Mouse (Mus musculus) ES-CJ7 (cell line): Measurements from ENCODE around the gene Ppm1h.
"Not testable (repeated sequence)": the region's sequence is repeated elsewhere in the genome, so short reads cannot be mapped to it uniquely, and the experiment has no call there.

Experiments used
- DNase-seq: peaks from one replicate; pipeline ENCODE4 v3.0.0; 2011; ENCODE audit warnings: low read depth, low spot score

Ppm1h gene

GRCm38 (mm10) chr10:122891461-122891860, 212.9 kb downstream of the Ppm1h start:
- DNase-seq, result no peak

- DNase-seq, result no peak
Observed at GRCm38 (mm10) chr10:122894555-122895069, 216.1 kb downstream of the Ppm1h start.

- DNase-seq, result peak; percentile 86
Observed at GRCm38 (mm10) chr10:122895121-122895770, 216.7 kb downstream of the Ppm1h start.

GRCm38 (mm10) chr10:122899971-122900370, 221.4 kb downstream of the Ppm1h start:
- DNase-seq, result no peak

DNA sequence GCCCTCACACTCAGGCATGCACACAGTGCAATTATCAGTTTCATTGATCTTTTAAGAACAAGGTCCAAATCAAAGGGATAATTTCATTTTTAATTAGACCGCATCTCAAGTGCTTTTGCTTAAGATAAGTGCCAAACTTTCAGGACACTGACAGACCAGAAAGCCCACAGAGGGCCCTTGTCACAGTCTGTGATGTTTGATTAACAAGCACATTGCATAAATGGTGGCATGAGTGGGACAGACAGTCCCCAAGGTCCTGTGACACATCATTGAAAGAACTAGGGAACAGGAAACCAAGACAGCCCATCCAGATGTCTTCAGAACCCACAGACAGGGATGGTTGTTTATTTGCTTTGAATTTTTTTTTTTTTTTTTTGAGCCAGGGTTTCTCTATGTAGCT, 221.9 kb downstream of the Ppm1h start:
- no peak for DNase-seq

GRCm38 (mm10) chr10:122901379-122901778, 222.8 kb downstream of the Ppm1h start:
- DNase-seq, result no peak

GRCm38 (mm10) chr10:122909406-122910032, 231.0 kb downstream of the Ppm1h start:
- DNase-seq, result peak; percentile 32

DNA sequence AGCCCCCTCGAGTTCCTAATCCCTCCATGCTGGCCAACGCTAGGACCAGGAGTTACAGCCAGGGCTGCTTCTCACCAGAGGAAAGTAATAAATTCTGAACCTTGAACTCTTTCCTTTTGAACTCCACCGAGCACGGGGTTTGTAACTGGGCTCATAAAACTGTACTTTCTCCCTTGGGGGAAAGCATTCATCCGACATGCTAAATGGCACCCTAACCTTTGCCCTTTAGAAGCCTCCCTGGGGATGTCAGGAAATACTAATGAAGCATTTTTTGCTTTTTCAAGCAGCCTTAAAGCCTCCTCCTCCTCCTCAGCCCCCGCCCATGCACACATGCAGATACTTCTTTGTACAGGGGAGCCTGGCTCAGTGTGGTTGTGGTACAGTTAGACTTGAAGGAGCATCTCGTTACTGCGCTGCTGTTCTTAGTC, 232.2 kb downstream of the Ppm1h start:
- DNase-seq, result no peak

DNA sequence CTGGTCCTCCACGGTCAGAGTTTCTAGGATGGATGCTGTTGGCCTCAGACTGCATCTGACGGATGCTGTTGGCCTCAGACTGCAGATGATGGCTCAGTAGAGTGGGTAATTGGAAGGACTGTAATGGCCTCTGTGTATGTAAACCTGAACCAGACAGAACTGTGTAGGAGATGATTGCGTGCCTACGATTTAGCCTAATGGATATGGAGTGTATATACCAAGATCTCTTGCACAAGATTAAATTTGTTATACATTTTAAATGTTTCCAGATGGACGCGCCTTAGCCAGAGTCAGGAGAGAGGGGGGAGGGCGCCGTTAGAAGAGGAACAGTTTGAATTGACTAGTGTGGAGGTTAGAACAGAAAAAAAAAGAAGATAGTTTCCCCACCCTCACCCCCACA, 233.1 kb downstream of the Ppm1h start:
- no peak for DNase-seq

DNA sequence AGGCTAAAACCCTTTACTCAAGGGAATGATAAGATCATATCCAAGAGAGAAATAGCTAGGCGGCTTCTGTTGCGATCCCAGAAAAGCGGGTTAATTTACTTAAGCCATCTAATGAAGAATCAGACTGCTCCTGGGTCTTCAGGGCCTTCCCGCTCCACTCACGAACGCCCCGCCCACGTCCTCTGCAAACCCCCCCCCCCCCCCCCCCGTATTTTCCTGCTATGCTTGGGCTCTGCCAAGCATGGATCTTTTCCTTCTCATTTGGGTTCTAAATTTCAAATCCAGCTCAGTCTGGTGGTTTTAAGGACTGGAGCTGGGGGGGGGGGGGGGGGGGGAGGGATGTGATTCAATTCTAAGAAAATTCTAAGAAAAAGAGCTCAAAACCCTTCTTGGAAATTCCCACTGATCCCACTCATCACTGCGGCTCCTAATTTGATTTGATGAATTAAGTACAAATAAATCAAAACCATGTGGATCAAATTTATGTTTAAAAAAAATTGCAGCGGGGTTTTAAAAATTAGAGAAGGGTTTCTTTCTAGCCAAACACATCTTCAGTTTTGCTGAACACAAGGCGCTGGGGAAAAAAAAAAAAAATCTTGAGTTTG, 233.6 kb downstream of the Ppm1h start:
- DNase-seq, result no peak

DNA sequence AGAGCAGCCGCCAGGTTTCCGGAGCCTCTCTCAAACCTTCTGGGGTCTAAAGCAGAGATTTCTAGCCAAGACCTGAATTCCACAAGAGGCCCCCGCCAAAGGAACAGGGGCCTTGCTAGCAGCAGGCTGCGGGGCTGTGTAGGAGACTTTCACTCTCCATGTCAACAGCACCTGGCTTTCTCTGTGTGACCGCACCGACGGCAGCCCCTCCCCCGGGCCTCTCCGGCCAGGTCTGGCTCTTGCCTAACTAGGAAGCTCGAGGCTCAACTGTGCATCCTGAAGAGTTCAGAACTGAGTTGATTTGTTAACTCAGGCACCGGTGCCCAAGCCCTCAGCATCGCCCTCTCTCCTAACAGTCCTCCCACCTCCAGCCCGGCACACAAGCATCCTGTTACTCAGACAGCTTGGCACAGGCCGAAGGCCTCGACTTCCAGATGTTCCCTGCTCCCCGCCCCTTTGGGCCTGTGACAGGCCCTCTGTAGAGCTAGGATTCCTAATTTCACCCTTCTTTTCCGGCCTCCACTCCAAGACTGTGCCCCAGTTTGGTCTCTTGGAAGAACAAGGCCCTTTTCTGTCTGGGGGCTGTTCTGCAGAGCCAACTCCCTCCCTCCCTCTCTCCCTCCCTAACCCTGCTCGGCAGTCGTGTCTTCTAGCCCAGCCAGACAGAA, 234.3 kb downstream of the Ppm1h start:
- peak; percentile 42 for DNase-seq

DNA sequence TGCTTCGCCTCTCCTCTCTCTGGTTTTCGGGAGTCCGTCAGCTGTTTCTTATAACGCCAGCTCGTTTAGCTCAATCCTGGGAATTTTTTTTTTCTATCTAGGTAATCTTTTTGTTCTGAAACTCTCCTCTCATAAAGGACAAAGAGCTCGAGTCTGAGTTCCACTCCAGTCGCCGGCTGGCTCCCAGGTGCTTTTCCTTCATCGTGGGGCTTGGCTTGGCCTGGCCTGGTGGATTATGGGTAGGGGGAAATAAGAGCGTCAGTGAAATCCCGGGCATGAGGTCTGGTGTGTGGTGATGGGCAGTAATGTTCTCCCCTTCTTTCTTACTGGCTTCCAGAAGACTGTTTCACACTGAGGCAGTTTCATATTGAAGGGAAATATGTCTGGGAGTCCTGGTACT, 234.8 kb downstream of the Ppm1h start:
- no peak for DNase-seq

DNA sequence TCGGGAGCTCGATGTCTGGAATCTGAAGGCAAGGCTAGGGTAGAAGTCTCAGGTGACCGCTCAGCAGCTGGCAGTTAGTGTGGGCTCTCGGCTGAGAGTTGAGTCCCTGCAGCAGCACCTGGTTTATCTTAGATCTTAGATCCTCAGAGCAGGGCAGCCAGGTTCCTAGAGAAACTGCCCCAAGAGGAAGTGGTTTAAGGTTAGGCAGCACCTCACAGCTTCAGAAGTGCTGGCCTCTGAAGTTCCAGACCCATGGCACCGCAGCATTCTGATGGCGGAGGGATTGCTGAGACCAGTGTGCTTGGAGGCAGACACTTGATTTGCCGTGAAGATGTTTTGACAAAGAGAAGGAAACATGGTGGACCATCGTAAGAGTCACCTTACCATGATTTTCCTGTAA, 237.3 kb downstream of the Ppm1h start:
- no peak for DNase-seq

- DNase-seq, result no peak
Observed at GRCm38 (mm10) chr10:122917648-122918324, 239.2 kb downstream of the Ppm1h start.

DNA sequence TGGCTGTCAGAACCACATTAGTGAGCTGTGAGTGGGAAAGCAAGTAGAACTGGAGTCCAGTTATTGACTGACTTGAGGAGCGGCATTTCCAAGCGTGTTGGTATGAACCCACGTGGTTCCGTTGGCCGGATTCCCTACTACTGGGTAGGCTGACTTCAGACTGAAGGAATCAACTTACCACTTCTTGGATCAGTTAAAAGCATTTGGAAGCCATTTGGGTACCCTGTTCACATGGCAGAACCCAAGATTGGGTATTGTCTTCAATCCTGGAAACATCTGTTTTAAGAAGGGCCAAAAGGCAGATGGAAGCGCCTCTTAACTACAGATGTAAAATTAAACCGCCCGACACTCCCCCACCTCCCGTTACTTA, 239.7 kb downstream of the Ppm1h start:
- DNase-seq, result no peak

DNA sequence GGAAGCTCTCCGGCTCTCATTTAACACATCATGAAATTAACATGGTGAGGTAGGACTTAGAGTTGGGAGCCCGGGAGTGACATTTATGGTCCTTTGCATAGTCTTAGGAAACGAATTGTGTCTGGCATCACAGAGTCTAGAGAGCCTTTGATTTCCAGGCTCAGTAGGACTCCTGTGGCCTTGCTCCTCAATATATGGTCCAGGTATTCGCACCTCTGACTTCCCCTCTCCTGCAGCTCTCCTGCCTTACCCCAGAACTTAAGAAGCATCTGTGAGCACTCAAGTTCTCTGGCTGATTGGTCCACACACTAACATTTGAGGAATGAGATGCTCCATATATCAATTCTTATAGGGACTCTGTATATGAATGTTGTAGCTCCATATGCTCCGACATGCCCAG, 240.2 kb downstream of the Ppm1h start:
- no peak for DNase-seq

- no peak for DNase-seq
Observed at GRCm38 (mm10) chr10:122919416-122919815, 240.9 kb downstream of the Ppm1h start.

DNA sequence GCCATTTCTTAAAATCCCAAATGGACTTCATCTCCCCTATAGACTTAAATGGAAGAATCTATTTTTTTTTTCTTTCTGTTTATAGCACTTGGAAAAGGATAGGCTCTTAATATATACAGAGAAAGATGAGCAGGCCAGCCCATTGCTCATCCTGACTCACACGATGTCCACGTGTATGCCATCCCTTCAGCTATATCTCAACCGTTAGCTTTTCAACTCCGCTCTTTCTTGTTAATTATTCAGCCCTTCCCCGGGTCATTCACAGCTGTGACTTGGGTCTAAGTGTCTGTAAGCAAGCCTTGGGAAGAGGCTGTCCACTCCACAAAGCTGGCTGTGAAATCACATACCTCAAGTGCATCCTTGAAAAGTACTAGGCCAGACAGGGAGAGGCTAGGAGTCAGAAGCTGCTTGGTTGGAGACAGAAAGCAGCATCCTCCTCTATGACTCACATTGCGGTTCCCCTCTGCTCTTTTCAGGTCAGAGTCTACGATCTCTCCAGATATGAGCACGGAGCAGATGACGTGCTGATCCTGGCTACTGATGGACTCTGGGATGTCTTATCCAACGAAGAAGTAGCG, 241.7 kb downstream of the Ppm1h start:
- no peak for DNase-seq

GRCm38 (mm10) chr10:122922226-122922625, 243.7 kb downstream of the Ppm1h start:
- DNase-seq, result peak; percentile 21

GRCm38 (mm10) chr10:122924571-122924970, 246.0 kb downstream of the Ppm1h start:
- DNase-seq, result not testable (repeated sequence)

GRCm38 (mm10) chr10:122926275-122926674, 247.7 kb downstream of the Ppm1h start:
- DNase-seq, result no peak
